Mouse (Mus musculus) brain, embryonic 14.5 days (tissue): ENCODE results near the gene Metrn.

ENCODE experiments used
- CTCF ChIP-seq: fragments of 200-500 bp; IDR thresholded peaks from 2 replicates; pipeline ENCODE4 v1.5.1; 2012; ENCODE audit warnings: inconsistent platforms, mild to moderate bottlenecking, moderate library complexity, borderline replicate concordance; ENCODE audit not compliant: insufficient read depth, insufficient read length; ENCODE audit errors: extremely low read depth
- POLR2A ChIP-seq: fragments of 200-500 bp; IDR thresholded peaks from 2 replicates; pipeline ENCODE4 v1.6.1; 2012; ENCODE audit warnings: mild to moderate bottlenecking, inconsistent platforms, borderline replicate concordance; ENCODE audit not compliant: poor library complexity, insufficient read depth, insufficient read length, severe bottlenecking; ENCODE audit errors: extremely low read depth

DNA sequence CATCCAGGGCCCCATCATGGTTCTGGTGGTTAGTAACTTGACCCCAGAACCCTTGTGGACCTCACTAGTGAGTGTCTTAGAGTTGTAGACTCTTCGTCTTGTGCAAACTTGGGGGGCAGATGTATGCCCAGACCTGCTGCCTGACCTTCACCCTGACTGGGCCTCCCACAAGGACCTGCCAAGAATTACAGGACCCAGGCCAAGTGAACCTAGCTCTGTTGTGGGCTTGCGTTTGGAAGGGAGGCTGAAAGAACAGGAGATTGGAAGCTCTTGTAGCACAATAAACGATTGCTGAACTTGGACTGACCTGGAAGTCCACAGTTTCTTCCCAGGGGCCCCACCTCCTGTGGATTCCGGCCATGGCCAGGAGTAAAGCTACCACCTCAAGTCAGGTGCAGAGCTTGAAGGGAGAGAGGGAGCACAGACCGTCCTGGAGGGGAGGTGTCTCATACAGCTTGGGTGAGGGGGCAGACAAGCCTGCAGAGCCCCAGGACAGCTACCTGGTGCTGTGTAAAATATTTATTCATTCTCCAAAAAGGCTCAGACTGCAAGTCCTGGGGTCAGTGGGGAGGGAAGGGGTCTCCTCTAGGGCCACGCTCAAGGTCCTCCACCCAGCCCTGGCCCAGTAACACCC is 37.1 kb upstream of the Metrn start:
- no peak for TF ChIP-seq CTCF
- no peak for TF ChIP-seq POLR2A
